Mouse (Mus musculus) CH12F3 (cell line): ENCODE measurements around the gene Zfp638.
"Not testable (repeated sequence)": the region's sequence is repeated elsewhere in the genome, so short reads cannot be mapped to it uniquely, and the experiment has no call there.

Source experiments
- in situ Hi-C: fragments of 300-500 bp; cut with MboI; formaldehyde crosslinking; loops from 2 replicates; pipeline ENCODE4 v1.14.3; 2020; ENCODE audit warnings: low sequenced_read_pairs

Gene Zfp638

DNA sequence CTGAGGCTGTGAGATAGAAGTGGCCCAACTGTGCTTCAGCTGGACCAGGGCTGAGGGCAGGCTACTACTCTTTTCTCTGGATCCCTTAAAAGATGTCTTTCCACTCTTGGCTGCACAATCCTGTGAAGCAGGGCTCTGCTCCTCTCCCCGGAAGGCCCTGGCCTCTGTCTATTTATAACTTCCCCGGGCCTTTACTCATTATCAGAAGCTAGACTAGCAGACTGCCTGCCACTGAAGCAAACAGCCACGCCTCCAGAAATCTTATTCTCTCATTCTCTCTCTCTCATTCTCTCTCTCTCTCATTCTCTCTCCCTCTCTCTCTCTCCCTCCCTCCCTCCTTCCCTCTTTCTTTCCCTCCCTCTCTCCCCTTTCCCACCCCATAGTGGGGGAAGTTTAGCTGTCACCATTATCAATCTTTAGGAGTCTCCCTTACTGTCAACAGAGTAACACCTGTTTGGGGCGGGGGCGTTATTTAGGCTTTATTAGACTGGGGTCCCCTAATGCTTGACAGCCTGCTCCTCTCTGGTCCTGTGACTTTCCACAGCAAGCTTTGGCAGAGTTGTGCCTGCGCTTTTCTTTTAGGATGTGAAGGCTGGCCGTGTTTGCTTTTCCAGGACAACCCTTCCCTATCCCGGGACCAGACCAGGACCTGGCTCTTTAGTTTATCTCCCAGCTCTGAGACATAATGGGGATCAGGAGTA, 142.4 kb downstream of the Zfp638 start:
- in situ Hi-C loops: no loop called here

DNA sequence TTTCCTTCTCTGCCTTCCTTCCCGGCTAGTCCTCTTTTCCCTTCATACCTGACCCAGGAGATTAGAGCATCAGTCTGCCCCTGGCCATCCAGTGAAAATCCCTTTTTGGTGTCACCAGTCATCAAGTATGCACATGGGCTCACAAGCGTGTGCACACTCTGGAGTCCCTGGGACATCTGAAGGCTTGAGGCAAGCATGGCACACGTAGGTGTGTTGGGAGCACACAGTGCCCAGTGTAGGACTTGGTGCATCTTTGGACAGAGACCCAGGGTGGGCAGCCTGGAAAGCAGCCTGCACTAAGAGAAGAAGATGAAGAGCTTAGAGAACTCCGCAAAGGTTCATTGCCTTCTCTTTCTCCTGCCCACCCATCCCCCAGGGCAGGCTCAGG, 143.0 kb downstream of the Zfp638 start:
- in situ Hi-C loops: no loop called here

DNA sequence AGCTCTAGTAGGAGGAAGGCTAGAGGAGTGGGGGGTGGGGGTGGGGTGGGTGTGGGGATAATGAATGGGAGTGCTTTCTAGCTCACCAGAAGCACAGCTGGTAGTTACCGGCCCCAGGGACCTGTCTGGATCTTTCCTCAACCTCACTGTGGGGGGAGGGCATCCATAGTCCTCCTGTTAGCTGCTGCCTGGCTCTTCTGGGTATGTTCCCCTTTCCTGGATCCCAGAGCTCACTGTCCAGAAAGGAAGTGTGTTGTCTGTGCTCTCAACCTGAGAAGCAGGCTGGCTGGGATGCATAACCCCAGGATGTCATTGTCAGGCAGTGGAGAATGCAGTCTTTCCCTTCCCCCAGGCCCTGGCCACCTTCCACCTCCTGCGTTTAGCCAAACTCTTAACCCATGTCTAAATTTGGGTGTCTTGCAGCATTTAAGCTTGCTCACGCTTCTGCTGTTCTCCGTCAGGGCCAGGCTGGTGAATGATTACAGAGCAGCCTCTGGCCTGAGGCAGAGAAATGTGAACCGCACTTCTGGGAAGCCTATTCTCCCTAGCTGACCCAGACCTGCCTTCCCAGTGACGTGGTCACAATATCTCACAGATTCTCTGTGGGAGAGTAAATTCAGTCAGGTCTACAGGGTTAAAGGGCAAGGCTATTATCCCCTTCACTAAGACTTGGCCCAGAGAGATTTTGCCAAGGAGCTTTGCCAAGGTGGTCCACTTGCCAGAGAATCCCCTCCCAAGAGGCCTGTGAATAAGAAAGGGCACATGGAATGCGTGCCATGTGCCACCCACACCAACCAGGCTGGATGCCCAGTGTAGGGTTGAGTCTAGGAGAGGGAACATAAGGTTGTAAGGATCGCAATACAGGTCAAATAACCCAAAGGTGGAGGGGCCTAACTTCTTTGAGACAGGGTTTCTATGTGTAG, 143.7 kb downstream of the Zfp638 start:
- in situ Hi-C loops: no loop called here

DNA sequence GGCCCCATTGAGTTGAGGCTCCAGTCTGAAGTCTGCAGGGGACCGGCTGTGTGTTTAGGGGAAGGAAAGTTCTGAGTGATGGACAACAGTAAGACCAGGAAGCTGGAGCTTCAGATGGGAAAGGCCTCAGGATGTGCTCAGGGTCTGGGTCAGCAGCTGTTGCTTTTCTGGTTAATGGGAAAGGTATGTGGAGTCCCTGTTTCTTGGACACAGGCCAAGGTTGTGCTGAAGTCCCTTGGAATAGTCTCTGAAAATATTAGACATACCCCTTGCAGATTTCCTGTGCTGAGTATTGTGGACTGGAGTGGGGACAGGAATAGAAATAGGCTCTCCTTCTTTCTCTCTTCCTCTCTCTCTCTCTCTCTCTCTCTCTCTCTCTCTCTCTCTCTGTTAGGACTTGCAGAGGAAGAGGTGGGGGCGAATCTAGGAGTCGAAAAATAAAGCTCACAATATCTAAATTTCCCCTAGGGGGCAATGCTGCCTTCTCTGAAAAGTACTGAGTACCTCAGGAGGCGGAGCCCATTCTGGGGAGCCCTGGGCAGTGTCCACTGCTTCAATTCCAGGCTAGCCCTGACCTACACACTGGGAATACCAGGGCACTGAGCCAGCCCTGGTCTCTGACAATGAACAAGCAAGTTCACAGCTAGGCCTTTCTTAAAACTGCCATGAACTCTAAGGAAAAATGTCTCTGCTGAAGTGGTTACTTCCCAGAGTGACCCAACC, 148.2 kb downstream of the Zfp638 start:
- in situ Hi-C loops: not testable (repeated sequence)

DNA sequence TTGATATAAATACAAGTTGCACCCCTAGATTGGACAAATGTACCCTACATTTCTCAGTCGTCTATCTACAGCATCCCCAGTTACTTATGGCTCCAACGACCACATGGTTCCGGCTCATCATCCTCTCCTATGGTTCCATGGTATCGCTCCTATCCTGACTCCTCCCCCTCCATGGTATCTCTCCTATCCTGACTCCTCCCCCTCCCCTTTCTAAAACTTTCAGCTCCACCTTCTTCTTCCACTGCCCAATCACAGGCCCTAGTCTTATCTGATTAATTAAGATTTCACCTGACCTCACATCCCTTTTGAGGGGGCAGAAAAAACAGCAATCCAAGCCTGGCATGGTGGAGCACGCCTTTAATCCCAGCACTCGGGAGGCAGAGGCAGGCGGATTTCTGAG, 149.9 kb downstream of the Zfp638 start:
- in situ Hi-C loops: no loop called here

DNA sequence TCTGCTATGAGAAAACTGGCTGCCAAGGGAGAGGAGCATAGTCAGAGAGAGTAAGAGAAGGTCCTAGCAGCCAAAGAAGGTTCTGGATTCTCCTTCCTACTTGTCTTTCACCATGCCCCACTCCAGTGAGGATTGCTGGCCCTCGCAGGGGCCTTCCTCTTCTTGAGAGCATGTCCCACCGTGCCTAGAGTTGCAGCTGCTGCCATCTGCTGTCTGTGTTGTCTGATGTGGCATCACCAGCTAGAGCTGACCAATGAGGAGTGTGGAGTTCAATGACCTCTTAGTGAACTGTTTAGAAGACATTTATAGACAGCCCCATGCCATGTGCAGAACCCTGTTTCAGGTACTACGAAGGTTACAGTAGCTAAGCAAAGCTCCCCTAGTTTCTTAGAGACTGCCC, 150.5 kb downstream of the Zfp638 start:
- in situ Hi-C loops: no loop called here

DNA sequence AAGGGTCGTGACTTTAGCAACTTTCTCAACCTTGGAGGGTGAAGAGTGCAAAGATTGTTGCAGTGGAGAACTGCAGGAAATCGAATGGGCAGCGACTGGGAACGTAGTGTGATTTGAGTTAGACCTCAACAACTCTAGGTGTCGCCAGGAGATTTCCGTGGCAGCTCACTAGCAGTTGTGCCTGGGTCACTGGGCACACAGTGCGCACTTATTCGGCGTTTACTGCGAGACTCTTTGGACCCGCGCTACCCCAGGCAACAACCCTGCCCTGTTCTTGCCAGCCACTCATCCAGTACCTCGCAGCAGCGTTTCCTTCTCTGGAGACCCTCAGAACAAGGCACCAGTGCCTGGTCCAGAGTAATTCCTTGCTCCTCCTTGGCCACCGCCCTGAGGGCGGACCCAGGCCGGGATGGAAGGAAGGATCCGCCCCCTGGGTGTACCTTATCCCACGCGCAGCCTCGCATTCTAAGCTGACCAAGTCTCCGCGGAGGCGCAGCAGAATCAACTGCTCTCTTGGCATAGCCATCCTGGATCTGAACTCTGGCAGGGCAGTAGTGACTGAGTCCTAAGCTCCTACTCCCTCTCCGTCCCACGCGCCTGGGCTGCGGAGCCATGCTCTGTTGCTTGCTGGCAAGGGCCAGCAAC, 152.1 kb downstream of the Zfp638 start:
- in situ Hi-C loops: no loop called here

DNA sequence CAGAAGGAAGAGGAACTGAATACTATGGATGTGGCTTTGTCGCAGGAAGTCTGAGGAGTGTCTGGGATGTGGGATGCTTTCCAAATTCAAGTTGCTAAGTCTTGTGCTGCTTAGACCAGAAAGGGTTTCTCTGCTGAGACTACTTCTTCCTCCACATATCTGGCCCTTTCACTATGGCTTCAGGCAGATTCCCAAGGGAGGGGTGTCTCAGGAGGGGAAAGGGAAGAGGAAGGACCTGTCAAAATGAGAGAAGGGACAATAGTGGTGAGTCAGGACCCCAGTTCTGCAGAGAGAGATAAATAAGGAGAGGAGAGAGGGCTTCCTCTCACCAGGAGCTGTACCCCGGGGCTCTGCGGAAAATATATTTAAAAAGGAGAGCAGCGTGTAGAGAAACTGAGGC, 153.1 kb downstream of the Zfp638 start:
- in situ Hi-C loops: no loop called here

DNA sequence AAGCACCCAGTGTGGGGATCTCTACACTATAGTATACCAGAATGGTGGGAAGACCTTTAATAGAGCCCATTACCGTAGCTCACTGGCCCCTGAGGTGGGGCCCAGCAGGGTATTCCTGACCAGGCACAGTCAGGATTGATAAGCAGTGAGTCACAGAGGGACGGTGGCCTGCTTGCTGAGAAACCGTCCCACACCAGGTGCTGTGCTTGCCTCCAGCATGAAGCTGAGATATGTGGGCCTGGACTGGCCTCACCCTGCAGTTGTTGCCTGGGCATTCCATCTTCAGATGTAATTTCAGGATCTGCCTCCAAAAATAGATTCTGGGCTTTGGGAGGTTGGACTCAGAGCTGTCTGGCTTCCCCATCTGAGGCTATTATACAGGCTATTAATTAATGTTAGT, 155.1 kb downstream of the Zfp638 start:
- in situ Hi-C loops: no loop called here

DNA sequence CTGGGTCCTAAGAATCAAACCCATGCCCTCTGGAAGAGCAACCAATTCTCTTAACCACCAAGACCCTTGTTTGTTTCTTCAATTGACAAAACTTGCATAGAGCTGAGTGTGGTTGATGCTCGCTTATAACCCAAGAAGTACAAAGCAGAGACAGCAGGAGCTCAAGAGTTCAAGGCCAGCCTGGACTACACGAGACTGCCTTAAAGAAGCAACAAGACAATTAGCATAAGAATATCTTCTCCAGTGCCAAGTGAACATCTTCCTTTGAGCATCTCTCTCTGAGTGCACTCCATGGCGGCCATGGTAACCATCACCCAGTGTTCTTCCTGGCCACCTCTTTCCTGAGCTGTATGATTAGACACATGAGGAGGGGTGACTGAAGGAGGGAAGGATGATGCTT, 158.7 kb downstream of the Zfp638 start:
- in situ Hi-C loops: no loop called here

DNA sequence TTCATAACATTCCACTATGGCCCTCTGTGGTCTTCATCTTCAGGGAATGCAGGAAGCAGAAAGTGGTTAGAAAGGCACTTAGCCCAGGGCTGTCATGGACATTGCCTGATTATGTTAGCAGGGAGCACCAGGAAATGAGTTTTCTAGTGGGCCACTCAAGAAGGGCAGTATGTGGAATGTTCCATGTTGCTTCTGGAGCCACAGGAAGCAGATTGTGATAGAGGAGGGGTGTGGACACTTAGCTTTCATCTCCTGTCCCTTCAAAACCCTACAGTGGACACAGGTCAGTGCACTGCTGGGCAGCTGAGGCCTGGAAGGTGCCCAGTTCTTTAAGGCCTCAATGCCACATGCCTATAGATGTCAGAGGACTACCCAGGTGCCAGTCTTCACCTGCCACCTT, 161.9 kb downstream of the Zfp638 start:
- in situ Hi-C loops: no loop called here

DNA sequence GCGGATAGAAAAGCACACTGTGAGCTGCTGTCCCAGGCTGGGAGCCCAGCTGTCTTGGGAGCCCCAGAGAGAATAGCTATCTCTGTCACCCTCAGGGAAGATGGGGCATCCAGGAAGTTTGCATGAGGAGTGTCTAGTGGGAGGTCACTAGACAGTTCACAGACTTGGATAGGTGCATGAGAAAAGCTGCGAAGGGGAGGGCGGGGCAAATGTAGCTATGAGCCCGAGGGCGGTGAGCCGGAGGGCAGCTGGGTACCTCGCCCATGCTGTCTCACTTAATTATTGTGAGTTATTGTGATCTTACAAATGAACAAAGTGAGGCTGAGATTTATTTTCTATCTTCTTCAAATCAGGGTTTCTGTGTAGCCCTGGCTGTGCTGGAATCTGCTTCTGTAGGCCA, 162.9 kb downstream of the Zfp638 start:
- in situ Hi-C loops: no loop called here

DNA sequence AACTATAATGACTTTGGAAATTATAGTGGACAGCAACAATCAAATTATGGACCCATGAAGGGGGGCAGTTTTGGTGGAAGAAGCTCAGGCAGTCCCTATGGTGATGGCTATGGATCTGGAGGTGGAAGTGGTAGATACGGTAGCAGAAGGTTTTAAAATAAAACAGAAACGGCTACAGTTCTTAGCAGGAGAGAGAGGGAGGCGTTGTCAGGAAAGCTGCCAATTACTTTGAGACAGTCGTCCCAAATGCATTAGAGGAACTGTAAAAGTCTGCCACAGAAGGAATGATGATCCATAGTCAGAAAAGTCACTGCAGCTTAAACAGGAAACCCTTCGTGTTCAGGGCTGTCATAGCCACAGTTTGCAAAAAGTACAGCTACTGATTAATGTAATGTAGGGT, 165.6 kb downstream of the Zfp638 start:
- in situ Hi-C loops: not testable (repeated sequence)
